Mouse (Mus musculus): Measurements from ENCODE around the gene Dis3l.

DNA sequence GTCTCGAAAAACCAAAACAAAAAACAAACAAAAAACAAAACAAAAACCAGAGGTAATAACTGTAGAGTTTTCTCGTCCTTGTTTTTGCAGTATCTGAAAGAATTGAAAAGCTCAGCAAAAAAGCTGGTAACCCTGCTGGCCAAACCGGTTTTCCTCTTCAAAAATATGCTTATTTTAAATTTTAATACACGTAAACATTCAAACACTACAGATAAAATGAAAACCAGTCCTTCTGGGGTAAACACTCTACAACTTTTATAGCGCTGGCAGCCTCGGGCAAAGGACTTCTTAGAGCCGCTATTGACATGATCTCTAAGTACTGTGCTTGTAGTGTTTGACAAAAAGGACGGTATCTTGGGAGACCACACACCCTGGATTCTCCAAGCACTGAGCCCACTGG lies 583 bp upstream of the Dis3l start:
- TF ChIP-seq CTCF (IDR thresholded peaks at IDR 0.05; ENCODE audit: low read depth, low read length) (no peak), POLR2A (IDR thresholded peaks at IDR 0.05; ENCODE audit: insufficient read depth, low read length) (no peak), EP300 (IDR thresholded peaks at IDR 0.05; ENCODE audit: insufficient read depth, low read depth, low read length) (no peak)
